Mouse (Mus musculus) mouse embryonic stem cell (cell line): ENCODE measurements around the gene Camk1d.
"Not testable (repeated sequence)": the region's sequence is repeated elsewhere in the genome, so short reads cannot be mapped to it uniquely, and the experiment has no call there.

Experiments
- in situ Hi-C, 2 experiments: fragments of 300-500 bp; cut with MboI; formaldehyde crosslinking; loops; 1 replicate in 1 of 2; 3 replicates in 1 of 2; pipeline ENCODE4 v1.14.3; 2019 to 2020; ENCODE audit warnings: low sequenced_read_pairs in 2 of 2, low pct_unique_long_range_greater_than_20kb in 1 of 2, mixed read lengths in 1 of 2; ENCODE audit not compliant: unreplicated experiment in 1 of 2

Camk1d gene

DNA sequence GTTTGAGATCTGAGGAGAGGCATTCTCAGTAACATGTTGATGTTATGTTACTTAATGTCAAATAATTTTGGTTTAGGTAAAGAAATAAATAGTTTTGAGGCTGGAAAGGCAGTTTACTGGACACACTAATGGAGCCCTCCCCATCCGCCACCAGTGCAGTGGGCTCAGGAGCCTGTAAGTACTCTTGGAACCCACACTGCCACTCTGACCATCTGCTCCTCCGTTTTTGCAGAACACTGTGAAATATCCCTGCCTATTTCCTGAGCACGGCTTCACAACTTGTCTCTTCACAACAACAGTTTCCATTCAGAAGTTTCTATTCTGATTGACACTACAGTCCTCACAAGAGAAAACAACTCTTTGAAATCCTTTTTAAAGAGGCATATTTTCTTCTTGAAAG lies 173.4 kb downstream of the Camk1d start:
- in situ Hi-C loops: no loop called here

GRCm38 (mm10) chr2:5539894-5540293 lies 174.4 kb downstream of the Camk1d start:
- in situ Hi-C loops: not testable (repeated sequence)

DNA sequence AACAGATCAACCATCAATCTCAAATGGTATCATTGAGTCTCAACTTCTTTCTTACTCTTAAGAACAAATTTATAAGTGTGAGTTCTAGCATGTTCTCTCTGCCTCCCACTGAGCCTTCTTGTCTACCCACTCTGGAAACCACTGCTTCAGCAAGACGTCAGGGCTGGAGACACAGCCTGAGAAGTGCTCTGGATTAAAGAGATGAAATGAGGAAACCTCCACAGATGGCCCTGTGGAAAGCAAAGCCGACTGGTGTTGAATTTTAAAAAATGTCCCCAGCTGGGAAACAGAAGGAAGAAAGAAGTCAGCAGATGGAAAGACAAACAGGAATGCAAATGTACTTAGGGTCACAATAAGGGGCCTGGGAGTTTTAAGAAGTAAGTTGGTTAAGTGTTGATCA lies 180.4 kb downstream of the Camk1d start:
- in situ Hi-C loops: no loop called here

GRCm38 (mm10) chr2:5529992-5530391 lies 184.3 kb downstream of the Camk1d start:
- in situ Hi-C loops: no loop called here

DNA sequence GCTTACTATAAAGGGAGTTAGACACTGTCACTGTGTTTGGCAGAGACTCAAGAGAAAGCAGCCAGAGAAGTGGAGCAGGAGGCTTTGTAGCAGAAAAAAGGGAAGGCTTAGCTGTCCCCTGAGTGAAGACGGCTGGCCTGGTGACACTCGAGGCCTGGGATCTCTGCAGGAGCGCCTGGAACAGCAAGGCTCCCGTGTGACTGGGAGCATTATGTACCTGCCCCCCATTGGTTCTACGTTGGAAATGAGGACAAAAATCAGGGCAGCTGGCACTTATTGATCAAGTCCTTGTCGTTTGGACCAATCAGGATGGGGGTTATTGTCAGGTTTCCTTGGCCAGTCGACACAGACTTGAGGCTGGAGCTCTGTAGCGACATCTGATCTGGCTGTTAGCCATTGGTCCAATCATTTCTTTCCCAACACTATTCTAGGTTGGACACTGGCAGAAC lies 195.1 kb downstream of the Camk1d start:
- in situ Hi-C loops: no loop called here

- in situ Hi-C loops: no loop called here
Measured at GRCm38 (mm10) chr2:5515106-5515505, 199.2 kb downstream of the Camk1d start.

DNA sequence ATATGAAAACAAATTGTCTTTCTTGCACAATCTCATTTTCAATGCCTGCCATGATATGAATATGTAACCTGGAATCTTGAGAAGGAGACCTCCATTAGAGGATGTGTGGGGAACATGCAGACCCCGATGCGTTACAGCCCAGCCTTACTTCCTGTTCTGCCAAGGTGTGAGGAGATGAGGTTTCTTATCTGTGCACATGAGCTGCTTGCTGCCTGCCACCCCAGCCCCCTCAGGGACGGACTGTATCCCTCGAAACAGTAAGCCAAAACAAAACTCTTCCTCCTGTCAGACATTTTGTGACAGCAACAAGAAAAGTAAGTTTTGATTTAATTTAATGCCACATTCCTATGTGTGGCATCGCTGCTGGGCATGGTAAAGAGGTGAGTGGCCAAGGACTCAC lies 200.2 kb downstream of the Camk1d start:
- in situ Hi-C loops: no loop called here

DNA sequence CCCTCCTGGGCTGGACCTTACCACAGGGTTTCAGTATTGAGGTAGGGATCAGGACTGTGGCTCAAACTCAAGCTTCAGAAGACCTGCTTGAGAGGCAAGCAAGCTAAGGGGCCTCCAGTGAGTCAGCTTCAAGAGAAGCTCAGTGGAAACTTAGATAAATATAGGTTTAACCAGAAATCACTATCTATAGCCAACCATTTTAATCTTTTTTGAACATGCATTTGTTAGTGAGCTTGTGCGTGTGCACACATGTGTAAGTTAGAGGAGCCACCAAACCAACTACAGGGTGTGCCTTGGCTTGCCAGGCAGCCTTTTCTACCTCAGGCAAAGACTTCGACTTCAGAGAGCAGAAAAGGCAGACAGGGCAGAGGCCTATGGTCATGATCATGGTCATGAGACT lies 200.7 kb downstream of the Camk1d start:
- in situ Hi-C loops: no loop called here

DNA sequence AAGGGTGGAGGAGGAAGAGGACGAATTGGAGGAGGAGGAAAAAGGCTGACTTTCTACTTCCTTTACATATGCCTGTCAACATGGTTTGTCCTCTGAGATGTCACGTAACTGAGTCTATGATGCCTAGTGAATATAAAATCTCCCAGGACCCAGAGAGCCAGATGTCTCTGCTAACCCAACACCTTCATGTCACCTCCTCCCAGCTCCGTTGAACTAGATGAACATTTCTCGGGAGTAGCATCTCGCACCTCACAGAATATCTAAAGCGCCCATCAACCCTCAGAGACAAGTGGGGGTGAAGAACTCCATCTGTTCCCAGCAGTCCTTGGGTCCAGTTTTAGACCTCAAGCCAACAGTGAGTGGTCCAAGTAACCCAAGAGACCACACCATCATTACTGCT lies 204.3 kb downstream of the Camk1d start:
- in situ Hi-C loops: no loop called here

DNA sequence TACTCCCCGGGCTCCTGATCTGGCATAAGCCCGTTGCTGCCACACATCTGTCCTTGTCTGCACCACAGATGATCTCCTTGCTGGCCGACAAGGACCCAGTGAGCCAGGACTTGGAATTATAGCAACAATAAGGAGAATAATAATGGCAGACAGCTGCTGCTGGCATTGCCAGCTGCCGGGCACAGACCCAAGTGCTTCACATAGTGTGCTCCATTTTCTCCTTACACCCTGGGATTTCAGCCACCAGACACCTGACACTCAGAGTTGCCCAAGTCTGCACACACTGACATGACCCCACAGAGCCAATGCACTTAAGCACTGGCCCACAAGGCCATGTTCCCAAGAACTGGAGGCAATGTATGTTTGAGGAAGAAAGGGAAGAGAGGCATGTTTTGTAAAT lies 214.7 kb downstream of the Camk1d start:
- in situ Hi-C loops: no loop called here

DNA sequence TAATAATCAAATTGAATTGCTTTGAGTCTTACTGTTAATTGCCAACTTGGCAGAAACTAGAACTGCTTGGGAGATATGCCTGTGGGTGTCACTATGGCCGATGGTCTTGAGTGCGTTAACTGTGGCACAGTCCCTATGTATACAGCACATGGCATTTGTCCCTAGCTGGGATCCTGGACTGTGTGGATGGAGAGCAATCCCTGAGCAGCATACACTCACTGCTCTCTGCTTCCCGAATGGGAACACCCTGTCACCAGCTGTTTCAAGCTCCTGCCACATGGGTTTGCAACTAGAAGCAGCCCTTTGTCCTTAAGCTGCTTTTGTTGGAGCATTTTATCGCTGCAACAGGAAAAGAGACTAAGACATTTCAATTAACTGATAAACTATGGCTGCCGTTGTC lies 224.4 kb downstream of the Camk1d start:
- in situ Hi-C loops: no loop called here

GRCm38 (mm10) chr2:5487344-5487743 lies 227.0 kb downstream of the Camk1d start:
- in situ Hi-C loops: no loop called here

- in situ Hi-C loops: no loop called here
Measured at GRCm38 (mm10) chr2:5486663-5487062, 227.7 kb downstream of the Camk1d start.

- in situ Hi-C loops: no loop called here
Measured at GRCm38 (mm10) chr2:5485786-5486185, 228.5 kb downstream of the Camk1d start.

- in situ Hi-C loops: no loop called here
Measured at GRCm38 (mm10) chr2:5479886-5480285, 234.4 kb downstream of the Camk1d start.

DNA sequence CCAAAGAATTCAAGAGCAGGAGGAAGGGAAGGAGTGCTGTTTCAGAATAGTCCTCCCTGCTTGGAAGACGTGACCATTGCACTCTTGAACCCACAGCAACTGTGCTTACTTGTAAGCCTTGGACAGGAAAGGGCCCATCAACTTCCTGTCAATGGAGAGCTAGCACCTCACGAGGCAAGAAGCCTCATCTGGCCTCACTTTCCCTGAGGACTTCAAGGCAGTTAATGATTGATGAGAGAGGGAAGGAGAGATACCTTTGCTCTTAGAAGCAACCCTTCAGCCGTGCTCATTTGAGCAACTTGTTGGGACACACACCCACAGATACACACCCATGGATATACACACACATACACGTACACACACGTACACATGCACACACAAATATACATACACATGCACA lies 235.6 kb downstream of the Camk1d start:
- in situ Hi-C loops: no loop called here

DNA sequence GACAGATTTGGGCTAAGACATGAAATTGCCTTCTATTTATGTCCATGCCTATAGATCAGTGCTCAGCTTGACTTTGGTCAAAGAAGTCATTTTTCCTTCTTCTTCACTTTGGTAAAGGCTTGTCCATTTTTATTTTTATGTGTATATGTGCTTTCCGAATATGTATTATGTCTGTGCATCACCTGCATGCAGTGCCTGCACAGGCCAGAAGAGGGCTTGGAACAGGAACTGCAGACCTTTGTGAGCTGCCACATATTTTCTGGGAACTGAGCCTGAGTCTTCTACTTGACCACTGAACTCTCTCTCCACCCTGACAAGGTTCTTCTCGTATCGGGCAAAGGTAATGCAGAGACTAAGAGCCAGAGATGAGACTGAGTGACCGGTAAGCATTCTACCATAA lies 236.1 kb downstream of the Camk1d start:
- in situ Hi-C loops: no loop called here

DNA sequence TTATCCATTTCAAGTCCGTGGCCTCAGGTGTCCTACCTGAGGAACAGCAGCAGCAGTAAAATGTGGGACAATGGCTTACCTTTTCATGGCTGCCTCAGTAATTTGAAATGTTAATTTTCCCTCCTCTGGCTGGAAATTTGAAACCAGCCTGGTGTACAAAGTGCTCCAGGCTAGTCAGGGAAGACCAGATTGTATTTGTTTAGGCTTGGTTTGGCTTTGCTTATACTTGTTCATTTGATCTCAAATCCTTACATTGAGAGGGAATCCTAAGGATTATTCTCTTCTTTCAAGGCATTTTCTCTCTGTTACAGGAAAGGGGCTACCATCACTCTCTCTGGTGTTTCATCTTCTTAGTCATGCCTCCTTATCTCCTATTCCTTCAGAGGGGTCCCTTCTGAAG lies 236.8 kb downstream of the Camk1d start:
- in situ Hi-C loops: no loop called here

GRCm38 (mm10) chr2:5469366-5469941 lies 244.9 kb downstream of the Camk1d start:
- in situ Hi-C loops: no loop called here

- in situ Hi-C loops: no loop called here
Measured at GRCm38 (mm10) chr2:5467537-5467936, 246.8 kb downstream of the Camk1d start.

GRCm38 (mm10) chr2:5458671-5459235 lies 255.6 kb downstream of the Camk1d start:
- in situ Hi-C loops: no loop called here
